Mouse (Mus musculus): ENCODE measurements at regions not wholly inside any gene's neighbourhood (a gene's known extent, or its start where the extent isn't known, plus 50 kb on each side); places are given as distances from the start of the nearest gene placed in this dataset.

DNA sequence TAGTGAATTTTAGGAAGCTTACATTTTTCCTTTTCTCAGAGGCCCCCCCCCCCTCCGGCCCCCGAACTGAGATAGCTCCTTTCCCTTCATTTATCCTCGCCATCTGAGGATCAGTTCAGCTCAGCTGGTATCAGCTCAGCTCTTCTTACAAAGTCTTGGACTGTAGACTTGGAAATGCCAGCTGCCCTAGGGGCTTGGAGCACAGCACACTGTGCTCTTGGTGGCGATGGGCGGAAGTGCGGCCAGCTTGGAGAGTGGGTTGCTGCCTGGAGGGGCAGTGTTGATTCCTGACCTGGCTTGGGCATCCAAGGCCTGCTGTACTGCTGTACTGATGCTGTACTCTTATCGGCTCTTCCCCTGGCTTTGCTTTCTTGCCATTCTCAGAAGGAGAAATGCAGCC is 298.7 kb upstream of the Tbc1d5 start:
- H3K36me3 ChIP-seq (replicated peaks; ENCODE audit: insufficient read depth, low read length): no peaks in the 10 kb centered on the region
- H3K4me2 ChIP-seq (ENCODE audit: low read depth, low read length): no peak overlapping the region
- ATAC-seq (no peak), DNase-seq (no peak)
- no peaks in the 10 kb centered on the region for H3K27me3 ChIP-seq (ENCODE audit: insufficient read depth, low read length)
- H3K4me3 ChIP-seq (ENCODE audit: low read depth, low read length): no peak overlapping the region
- no peak overlapping the region for H3K9ac ChIP-seq (replicated peaks)
- H3K27ac ChIP-seq (ENCODE audit: low read depth): no peak overlapping the region
- no peaks in the 10 kb centered on the region for H3K4me1 ChIP-seq (ENCODE audit: insufficient read depth)
- 80% methylated on average over 7 of the region's 7 CpGs for WGBS (ENCODE audit: insufficient replicate concordance)
- TF ChIP-seq CTCF (IDR thresholded peaks at IDR 0.05; ENCODE audit: low read depth) (no peak), EP300 (IDR thresholded peaks at IDR 0.05; ENCODE audit: low read depth) (no peak)
- H3K9me3 ChIP-seq (ENCODE audit: low read length): peaks cover 5% of the 10 kb centered on the region; the same call in 1 of the 2 replicates

DNA sequence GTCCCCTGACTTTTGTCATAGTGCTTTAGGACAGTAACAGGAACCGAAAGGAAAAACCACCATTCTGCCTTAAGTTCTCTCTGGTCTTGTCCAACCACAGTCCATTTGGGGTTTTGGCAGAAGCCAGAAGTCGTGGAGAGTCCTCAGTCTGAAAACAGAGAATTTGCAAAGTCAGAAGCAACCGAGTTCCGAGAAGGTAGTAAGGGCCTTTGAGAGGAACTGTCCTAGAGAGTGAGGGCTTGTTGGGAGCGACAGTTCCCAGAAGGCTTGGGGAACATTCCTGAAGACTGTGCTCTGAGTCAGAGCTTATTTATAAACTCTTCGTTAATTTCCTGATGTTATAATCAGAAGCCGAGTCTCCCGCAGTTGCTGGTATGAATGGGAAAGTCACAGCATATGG is 298.3 kb upstream of the Tbc1d5 start:
- Histone ChIP-seq H3K36me3 (replicated peaks; ENCODE audit: insufficient read depth, low read length) (no peaks in the 10 kb centered on the region), H3K4me1 (ENCODE audit: insufficient read depth) (no peaks in the 10 kb centered on the region), H3K4me2 (ENCODE audit: low read depth, low read length) (no peak overlapping the region), H3K27me3 (ENCODE audit: insufficient read depth, low read length) (no peaks in the 10 kb centered on the region), H3K27ac (ENCODE audit: low read depth) (no peak overlapping the region), H3K9ac (replicated peaks) (no peak overlapping the region), H3K9me3 (ENCODE audit: low read length) (peaks cover 5% of the 10 kb centered on the region; the same call in 1 of the 2 replicates), H3K4me3 (ENCODE audit: low read depth, low read length) (no peak overlapping the region)
- DNase-seq (no peak), ATAC-seq (no peak)
- TF ChIP-seq EP300 (IDR thresholded peaks at IDR 0.05; ENCODE audit: low read depth) (no peak), CTCF (IDR thresholded peaks at IDR 0.05; ENCODE audit: low read depth) (no peak)
- WGBS (ENCODE audit: insufficient replicate concordance): 80% methylated on average over 8 of the region's 8 CpGs

DNA sequence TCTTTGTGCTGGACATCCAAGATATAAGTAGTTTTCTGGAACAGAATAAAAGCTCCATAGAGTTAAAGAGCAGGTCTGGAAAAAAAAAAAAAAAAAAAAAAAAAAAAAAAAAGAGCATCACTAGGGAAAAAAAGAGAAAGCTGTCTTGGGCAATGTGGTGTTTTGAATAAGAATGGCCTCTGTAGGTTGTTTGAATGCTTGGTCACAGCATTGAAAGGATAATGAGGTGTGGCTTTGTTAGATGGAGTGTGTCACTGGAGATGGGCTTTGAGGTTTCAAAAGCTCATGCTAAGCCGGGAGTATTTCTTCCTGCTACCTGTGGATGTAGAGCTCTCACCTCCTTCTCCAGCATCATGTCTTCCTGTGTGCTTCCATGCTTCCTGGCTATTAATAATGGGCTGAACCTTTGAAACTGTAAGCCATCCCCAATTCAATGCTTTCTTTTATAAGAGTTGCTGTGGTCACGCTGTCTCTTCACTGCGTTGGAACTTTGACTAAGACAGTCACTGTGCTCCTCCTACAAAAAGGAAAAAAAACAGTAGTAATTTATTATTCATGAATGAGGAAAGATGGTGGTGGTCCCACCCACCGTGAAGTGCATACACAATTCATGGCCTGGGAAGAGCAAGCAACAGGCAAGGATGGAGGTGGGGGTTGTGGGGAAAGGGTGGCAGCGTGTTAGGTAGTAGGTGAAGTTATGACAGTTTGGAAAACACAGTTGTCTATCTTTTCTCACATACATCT is 283.2 kb upstream of the Tbc1d5 start:
- ATAC-seq: no peak
- no peak overlapping the region for H3K9ac ChIP-seq (replicated peaks)
- no peaks in the 10 kb centered on the region for H3K4me1 ChIP-seq (ENCODE audit: insufficient read depth)
- TF ChIP-seq CTCF (IDR thresholded peaks at IDR 0.05; ENCODE audit: low read depth) (no peak), EP300 (IDR thresholded peaks at IDR 0.05; ENCODE audit: low read depth) (no peak)
- 71% methylated on average over 5 of the region's 5 CpGs for WGBS (ENCODE audit: insufficient replicate concordance)
- DNase-seq: no peak
- no peak overlapping the region for H3K27ac ChIP-seq (ENCODE audit: low read depth)
- H3K27me3 ChIP-seq (ENCODE audit: insufficient read depth, low read length): no peaks in the 10 kb centered on the region
- no peaks in the 10 kb centered on the region for H3K9me3 ChIP-seq (ENCODE audit: low read length)
- no peaks in the 10 kb centered on the region for H3K36me3 ChIP-seq (replicated peaks; ENCODE audit: insufficient read depth, low read length)
- no peak overlapping the region for H3K4me2 ChIP-seq (ENCODE audit: low read depth, low read length)
- H3K4me3 ChIP-seq (ENCODE audit: low read depth, low read length): no peak overlapping the region

DNA sequence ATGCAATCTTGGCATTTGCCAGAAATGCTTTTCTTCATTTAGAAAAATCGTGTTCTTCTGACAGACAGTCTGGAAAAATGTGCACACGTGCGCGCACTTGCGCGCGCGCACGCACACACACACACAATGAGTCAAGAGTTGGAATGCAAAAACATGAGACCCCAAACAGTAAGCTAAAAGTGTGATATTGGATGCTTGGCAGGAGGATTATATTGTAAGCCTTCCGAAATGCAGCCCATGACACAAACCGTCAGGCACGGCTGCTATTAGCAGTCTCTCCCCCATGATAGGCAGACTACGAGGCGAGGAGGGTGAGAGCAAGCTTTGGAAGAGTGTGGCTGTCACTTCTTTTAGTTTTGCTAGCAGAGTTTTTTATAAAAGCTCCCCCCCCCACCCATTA is 282.1 kb upstream of the Tbc1d5 start:
- ATAC-seq (no peak), DNase-seq (no peak)
- WGBS (ENCODE audit: insufficient replicate concordance): 77% methylated on average over 14 of the region's 14 CpGs

DNA sequence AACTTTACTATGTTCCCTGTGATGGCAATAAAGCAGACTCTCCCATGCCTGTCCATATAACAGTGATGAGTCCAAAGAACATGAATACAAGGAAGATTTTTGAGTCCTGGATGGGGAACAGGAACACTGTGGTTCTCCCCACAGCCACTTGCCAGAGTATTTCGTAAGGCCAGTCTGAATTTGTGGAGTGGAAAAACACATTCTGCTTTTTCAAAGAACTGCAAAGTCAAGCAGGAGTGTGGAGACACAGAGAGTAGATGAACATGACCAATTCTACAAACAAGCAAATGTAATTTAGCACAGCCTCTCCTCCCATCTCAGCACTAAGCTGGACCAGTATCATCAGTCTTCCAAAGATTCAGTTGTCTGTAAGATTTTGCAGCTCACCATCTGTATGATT is 280.0 kb upstream of the Tbc1d5 start:
- Histone ChIP-seq H3K27ac (ENCODE audit: low read depth) (no peak overlapping the region), H3K27me3 (ENCODE audit: insufficient read depth, low read length) (no peaks in the 10 kb centered on the region), H3K36me3 (replicated peaks; ENCODE audit: insufficient read depth, low read length) (no peaks in the 10 kb centered on the region), H3K4me1 (ENCODE audit: insufficient read depth) (no peaks in the 10 kb centered on the region), H3K9ac (replicated peaks) (no peak overlapping the region), H3K4me3 (ENCODE audit: low read depth, low read length) (no peak overlapping the region), H3K9me3 (ENCODE audit: low read length) (no peaks in the 10 kb centered on the region), H3K4me2 (ENCODE audit: low read depth, low read length) (no peak overlapping the region)
- DNase-seq (no peak), ATAC-seq (no peak)
- TF ChIP-seq EP300 (IDR thresholded peaks at IDR 0.05; ENCODE audit: low read depth) (no peak), CTCF (IDR thresholded peaks at IDR 0.05; ENCODE audit: low read depth) (no peak)
- 66% methylated on average over 1 of the region's 1 CpGs for WGBS (ENCODE audit: insufficient replicate concordance)

More for the DNA sequence above, 282.1 kb upstream of the Tbc1d5 start:
- no peak overlapping the region for H3K27ac ChIP-seq (ENCODE audit: low read depth)
- H3K4me2 ChIP-seq (ENCODE audit: low read depth, low read length): no peak overlapping the region
- no peaks in the 10 kb centered on the region for H3K36me3 ChIP-seq (replicated peaks; ENCODE audit: insufficient read depth, low read length)
- no peak overlapping the region for H3K4me3 ChIP-seq (ENCODE audit: low read depth, low read length)
- H3K9ac ChIP-seq (replicated peaks): no peak overlapping the region
- no peaks in the 10 kb centered on the region for H3K4me1 ChIP-seq (ENCODE audit: insufficient read depth)
- H3K27me3 ChIP-seq (ENCODE audit: insufficient read depth, low read length): no peaks in the 10 kb centered on the region
- no peaks in the 10 kb centered on the region for H3K9me3 ChIP-seq (ENCODE audit: low read length)
- TF ChIP-seq EP300 (IDR thresholded peaks at IDR 0.05; ENCODE audit: low read depth) (no peak), CTCF (IDR thresholded peaks at IDR 0.05; ENCODE audit: low read depth) (no peak)

DNA sequence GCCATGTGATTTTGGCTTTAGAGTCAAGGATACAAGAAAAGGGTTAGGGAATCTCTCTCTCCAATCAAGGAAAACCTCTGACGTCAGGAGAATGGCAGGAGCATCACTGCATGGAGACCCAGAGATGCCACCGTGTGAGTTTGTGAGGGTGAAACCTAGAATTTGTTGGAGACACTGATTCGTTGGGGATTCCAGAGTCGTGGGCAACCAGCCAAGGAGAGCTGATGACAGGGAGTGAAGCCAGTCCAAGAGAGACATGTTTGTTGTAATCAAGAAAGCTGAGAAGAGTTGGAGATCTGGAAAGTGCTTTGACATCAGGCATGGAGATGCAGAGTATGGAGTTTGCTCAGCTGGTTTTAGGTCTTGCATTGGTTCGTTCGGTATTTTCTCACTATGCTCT is 236.6 kb upstream of the Tbc1d5 start:
- WGBS (ENCODE audit: insufficient replicate concordance): 82% methylated on average over 6 of the region's 6 CpGs
- no peak for DNase-seq
- TF ChIP-seq EP300 (IDR thresholded peaks at IDR 0.05; ENCODE audit: low read depth) (no peak), CTCF (IDR thresholded peaks at IDR 0.05; ENCODE audit: low read depth) (no peak)

More for the DNA sequence above, 236.6 kb upstream of the Tbc1d5 start:
- Histone ChIP-seq H3K27ac (ENCODE audit: low read depth) (no peak overlapping the region), H3K4me3 (ENCODE audit: low read depth, low read length) (no peak overlapping the region), H3K9me3 (ENCODE audit: low read length) (no peaks in the 10 kb centered on the region), H3K4me2 (ENCODE audit: low read depth, low read length) (no peak overlapping the region), H3K36me3 (replicated peaks; ENCODE audit: insufficient read depth, low read length) (no peaks in the 10 kb centered on the region), H3K27me3 (ENCODE audit: insufficient read depth, low read length) (no peaks in the 10 kb centered on the region), H3K4me1 (ENCODE audit: insufficient read depth) (no peaks in the 10 kb centered on the region), H3K9ac (replicated peaks) (no peak overlapping the region)
- ATAC-seq: no peak

Measured in liver, postnatal 0 days (tissue).